Mouse (Mus musculus): ENCODE measurements around the gene Inava. TPM values are rescaled to one million over a fixed set of nuclear protein-coding genes. Genes with fewer than 3 reads are reported as not detected.
A peak's percentile ranks its signal among the peaks of the same experiment; 100 is the strongest.

Inava gene
- polyA plus RNA-seq, 1 experiment from 2014 or later = 2.6 TPM

- Histone ChIP-seq H3K36me3 (ENCODE audit: control insufficient read depth, insufficient read depth, low read length) (peaks cover 98% of the 10 kb centered on the region), H3K9ac (replicated peaks; ENCODE audit: low read length) (no peak overlapping the region), H3K4me1 (ENCODE audit: control insufficient read depth, insufficient read depth, low read length) (no peaks in the 10 kb centered on the region), H3K27ac (replicated peaks; ENCODE audit: low read depth, low read length) (no peak overlapping the region), H3K27me3 (ENCODE audit: control insufficient read depth, insufficient read depth, low read length) (no peaks in the 10 kb centered on the region), H3K4me3 (replicated peaks; ENCODE audit: low read depth, low read length) (no peak overlapping the region), H3K4me2 (ENCODE audit: low read length) (no peak overlapping the region), H3K9me3 (ENCODE audit: control insufficient read depth, low read length) (no peaks in the 10 kb centered on the region)
- no peak for ATAC-seq (ENCODE audit: low FRiP score, low TSS enrichment)
- peak; percentile 30 for DNase-seq
- WGBS = 32% methylated on average over 2 of the region's 2 CpGs
Measured at GRCm38 (mm10) chr1:136165436-136165835, 68.6 kb downstream of the Inava start.

Other genes with a start within 250 kb of the Inava start
- not detected in 2 replicates for gene Igfn1, start 227.9 kb downstream of the Inava start, polyA plus RNA-seq (2014; fragmentation: Nextera tagmentation; extraction: Ambion mirVana)
- gene Tmem9, start 226.1 kb downstream of the Inava start, polyA plus RNA-seq (2014; fragmentation: Nextera tagmentation; extraction: Ambion mirVana) = 90.4 and 140 TPM in 2 replicates
- not detected in 2 replicates for gene Ascl5, start 183.5 kb downstream of the Inava start, polyA plus RNA-seq (2014; fragmentation: Nextera tagmentation; extraction: Ambion mirVana)
- gene Cacna1s, start 181.5 kb downstream of the Inava start, polyA plus RNA-seq (2014; fragmentation: Nextera tagmentation; extraction: Ambion mirVana) = not detected in 2 replicates
- gene Kif21b, start 102.9 kb downstream of the Inava start, polyA plus RNA-seq (2014; fragmentation: Nextera tagmentation; extraction: Ambion mirVana) = 56.4 and 65.9 TPM in 2 replicates
- 0.34 and 0.59 TPM in 2 replicates for gene Mroh3, start 21.4 kb downstream of the Inava start, polyA plus RNA-seq (2014; fragmentation: Nextera tagmentation; extraction: Ambion mirVana)
- gene Gpr25, start 26.6 kb upstream of the Inava start, polyA plus RNA-seq (2014; fragmentation: Nextera tagmentation; extraction: Ambion mirVana) = 1.4 TPM in 1 of 2 replicates, not detected in the other
- 52.0 and 63.8 TPM in 2 replicates for gene Camsap2, start 111.8 kb upstream of the Inava start, polyA plus RNA-seq (2014; fragmentation: Nextera tagmentation; extraction: Ambion mirVana)
- gene Ddx59, start 181.0 kb upstream of the Inava start, polyA plus RNA-seq (2014; fragmentation: Nextera tagmentation; extraction: Ambion mirVana) = 13.0 and 18.5 TPM in 2 replicates
- gene Kif14, start 232.1 kb upstream of the Inava start, polyA plus RNA-seq (2014; fragmentation: Nextera tagmentation; extraction: Ambion mirVana) = 0.84 and 2.0 TPM in 2 replicates